ENCODE assay signal across 1 mouse cellular context in genomic region chr17:23661526-23661925, GRCm38 (mm10).
TF ChIP-seq lines count a peak whose summit lies in the region.

No protein-coding gene starts in this region.

TF ChIP-seq in CH12.LX, 34 proteins besides CTCF, POLR2A, EP300 and RAD21:
- TF ChIP-seq MAX (IDR thresholded peaks at IDR 0.05; ENCODE audit: low read length) (no peak), SMC3 (IDR thresholded peaks at IDR 0.05; ENCODE audit: low read depth, low read length) (peak; percentile 67)
